In the genomic region with DNA sequence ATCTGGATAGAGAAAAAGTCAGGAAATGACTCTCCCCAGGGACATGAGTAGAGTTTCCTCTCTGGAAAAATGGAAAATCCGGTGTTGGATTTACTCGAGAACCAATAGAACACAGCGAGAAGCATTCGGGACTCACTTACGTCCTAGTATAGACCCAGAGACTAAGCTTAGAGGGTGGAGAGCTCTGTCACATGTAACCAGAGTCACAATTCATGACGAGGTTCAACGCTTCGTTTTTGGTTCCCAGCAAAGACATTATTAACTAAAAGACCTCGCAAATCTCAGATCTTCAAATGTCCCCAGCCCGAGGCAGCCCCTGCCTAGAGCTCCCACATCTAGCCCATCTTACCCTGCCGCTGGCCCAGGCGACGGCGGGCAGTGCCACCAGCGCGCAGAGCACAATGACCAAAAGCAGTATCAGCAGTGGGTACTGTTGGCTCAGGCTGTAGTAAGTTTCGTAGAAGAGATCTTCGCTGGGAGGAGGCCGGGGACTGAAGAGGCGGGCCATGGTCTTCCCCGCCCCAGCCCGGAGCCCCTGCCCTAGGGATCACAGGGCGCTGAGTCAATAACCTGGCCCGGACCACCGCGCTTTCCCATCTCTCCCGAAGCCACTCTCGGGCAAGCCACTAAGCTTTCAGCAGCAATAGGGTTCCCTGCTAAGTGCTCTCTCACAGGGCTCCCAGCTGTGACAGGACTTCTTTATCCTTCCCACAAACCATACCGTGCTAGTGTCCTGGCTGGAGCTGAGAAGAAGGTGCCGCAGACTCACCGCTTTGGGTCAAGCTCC, we compare ENCODE assay signal across 8 mouse cellular contexts. TPM values are rescaled to one million over a fixed set of nuclear protein-coding genes. Genes with fewer than 3 reads are reported as not detected.
DNase-seq lines count a peak whose midpoint lies in the region; ATAC-seq lines count a peak whose summit lies in the region.

No protein-coding gene starts in this region.

- peaks cover 73% of the 10 kb centered on the region for H3K27me3 ChIP-seq in heart, embryonic 13.5 days (replicated peaks)
- H3K27me3 ChIP-seq in midbrain, embryonic 11.5 days (ENCODE audit: control insufficient read depth, insufficient read depth, low read length), result peaks cover 60% of the 10 kb centered on the region

- H3K9me3 ChIP-seq in heart, embryonic 13.5 days, result no peaks in the 10 kb centered on the region
- no peaks in the 10 kb centered on the region for H3K9me3 ChIP-seq in midbrain, embryonic 11.5 days (ENCODE audit: control insufficient read depth, low read length)

- H3K4me1 ChIP-seq in heart, embryonic 13.5 days, result peaks cover 59% of the 10 kb centered on the region
- peaks cover 2% of the 10 kb centered on the region for H3K4me1 ChIP-seq in midbrain, embryonic 11.5 days (ENCODE audit: control insufficient read depth, insufficient read depth, low read length)

- WGBS in heart, embryonic 13.5 days, result 2% methylated on average over 31 of the region's 31 CpGs
- WGBS in midbrain, embryonic 11.5 days, result 1% methylated on average over 31 of the region's 31 CpGs

- H3K4me3 ChIP-seq in heart, embryonic 13.5 days, result peak overlapping the region; percentile 61
- H3K4me3 ChIP-seq in midbrain, embryonic 11.5 days (ENCODE audit: low read depth, low read length), result peak overlapping the region; percentile 24

- H3K4me2 ChIP-seq in heart, embryonic 13.5 days, result peak overlapping the region; percentile 73
- H3K4me2 ChIP-seq in midbrain, embryonic 11.5 days, result peak overlapping the region; percentile 40

- H3K9ac ChIP-seq in heart, embryonic 13.5 days, result peak overlapping the region; percentile 85
- no peak overlapping the region for H3K9ac ChIP-seq in midbrain, embryonic 11.5 days (ENCODE audit: low read length)

- no peak; the same call in 1 of the 2 replicates for ATAC-seq in heart, embryonic 13.5 days (ENCODE audit: extremely low read depth, insufficient number of reproducible peaks, low FRiP score, low TSS enrichment)
- no peak for ATAC-seq in midbrain, embryonic 11.5 days (ENCODE audit: low FRiP score)
- no peak for ATAC-seq in cerebellum, adult (ENCODE audit: insufficient number of reproducible peaks, low FRiP score, low TSS enrichment)

- peak; percentile 20 for DNase-seq in kidney, adult 18-20 months
- no peak for DNase-seq in kidney, adult 11 months
- DNase-seq in embryo, embryonic 11 days, result peak; percentile 87
- peak; percentile 66 for DNase-seq in kidney, postnatal 14 days
- DNase-seq in midbrain, embryonic 11.5 days (ENCODE audit: low spot score, missing footprints), result peak; percentile 92
- no peak for DNase-seq in cerebellum, postnatal 25 days

- H3K36me3 ChIP-seq in heart, embryonic 13.5 days, result peaks cover 25% of the 10 kb centered on the region
- H3K36me3 ChIP-seq in midbrain, embryonic 11.5 days (ENCODE audit: control insufficient read depth, insufficient read depth, low read length), result no peaks in the 10 kb centered on the region

- H3K27ac ChIP-seq in heart, embryonic 13.5 days (replicated peaks), result peak overlapping the region; percentile 93
- no peak overlapping the region for H3K27ac ChIP-seq in midbrain, embryonic 11.5 days (ENCODE audit: low read depth, low read length)

RNA-seq across cellular contexts. Expression of gene Adcy4, which starts 0.5 kb away (rescaled TPM):
- polyA plus RNA-seq in heart, embryonic 13.5 days (2015; fragmentation: Nextera tagmentation; extraction: Ambion mirVana), result 17.7 TPM in 2 replicates
- 4.9 and 5.8 TPM in 2 replicates for polyA plus RNA-seq in midbrain, embryonic 11.5 days (2014; fragmentation: Nextera tagmentation; extraction: Ambion mirVana)

RNA-seq across cellular contexts. Expression of gene Ripk3, which starts 5.3 kb away (rescaled TPM):
- polyA plus RNA-seq in heart, embryonic 13.5 days (2015; fragmentation: Nextera tagmentation; extraction: Ambion mirVana), result 18.8 and 20.6 TPM in 2 replicates
- 4.0 and 4.5 TPM in 2 replicates for polyA plus RNA-seq in midbrain, embryonic 11.5 days (2014; fragmentation: Nextera tagmentation; extraction: Ambion mirVana)

RNA-seq across cellular contexts. Expression of gene Ltb4r1, which starts 17.6 kb away (rescaled TPM):
- polyA plus RNA-seq in heart, embryonic 13.5 days (2015; fragmentation: Nextera tagmentation; extraction: Ambion mirVana), result 0.48 and 0.71 TPM in 2 replicates
- polyA plus RNA-seq in midbrain, embryonic 11.5 days (2014; fragmentation: Nextera tagmentation; extraction: Ambion mirVana), result not detected in 2 replicates

RNA-seq across cellular contexts. Expression of gene Ltb4r2, which starts 22.1 kb away (rescaled TPM):
- 0.25 and 0.27 TPM in 2 replicates for polyA plus RNA-seq in heart, embryonic 13.5 days (2015; fragmentation: Nextera tagmentation; extraction: Ambion mirVana)
- 0.12 and 0.40 TPM in 2 replicates for polyA plus RNA-seq in midbrain, embryonic 11.5 days (2014; fragmentation: Nextera tagmentation; extraction: Ambion mirVana)

RNA-seq across cellular contexts. Expression of gene Cideb, which starts 25.1 kb away (rescaled TPM):
- polyA plus RNA-seq in heart, embryonic 13.5 days (2015; fragmentation: Nextera tagmentation; extraction: Ambion mirVana), result 1.2 and 2.1 TPM in 2 replicates
- 0.18 and 0.22 TPM in 2 replicates for polyA plus RNA-seq in midbrain, embryonic 11.5 days (2014; fragmentation: Nextera tagmentation; extraction: Ambion mirVana)

Comparison
In these comparisons a context has a peak if more than half of its experiments do, and no peak if none do; other contexts are left out.
1. DNase-seq: peak in kidney, adult 18-20 months (single experiment), embryo, embryonic 11 days (single experiment), kidney, postnatal 14 days (single experiment) and midbrain, embryonic 11.5 days (single experiment); none in kidney, adult 11 months (single experiment) and cerebellum, postnatal 25 days (0 of 2).